Mouse (Mus musculus) lung, embryonic 14.5 days (tissue): ENCODE data around the gene Mrps11. TPM values are rescaled to one million over a fixed set of nuclear protein-coding genes. Genes with fewer than 3 reads are reported as not detected.

Experiments
- ATAC-seq: fragments of 200-750 bp; cut with Nextera tagmentation; 2 replicates; pipeline ENCODE4 v1.8.0; 2017; ENCODE audit warnings: mild to moderate bottlenecking, moderate TSS enrichment, moderate library complexity; ENCODE audit not compliant: insufficient read depth
- DNase-seq: peaks from one replicate; pipeline ENCODE4 v3.0.0-alpha.2; 2015
- H3K27ac ChIP-seq: fragments of 300-500 bp; sonication (generic); 2 replicates; pipeline ENCODE4 v1.5.1; 2014; ENCODE audit warnings: low read depth, mild to moderate bottlenecking, moderate library complexity
- H3K27me3 ChIP-seq: fragments of 300-500 bp; sonication (generic); 2 replicates; pipeline ENCODE4 v1.6.1; 2014; ENCODE audit warnings: low read length, control low read depth; ENCODE audit not compliant: insufficient read depth
- H3K36me3 ChIP-seq: fragments of 300-500 bp; sonication (generic); 2 replicates; pipeline ENCODE4 v1.6.1; 2014; ENCODE audit warnings: control low read depth; ENCODE audit not compliant: insufficient read depth
- H3K4me1 ChIP-seq: fragments of 300-500 bp; sonication (generic); 2 replicates; pipeline ENCODE4 v1.6.1; 2014; ENCODE audit warnings: antibody characterized with exemption, control low read depth; ENCODE audit not compliant: insufficient read depth
- H3K4me2 ChIP-seq: fragments of 300-500 bp; sonication (generic); 2 replicates; pipeline ENCODE4 v1.6.1; 2014; ENCODE audit warnings: mild to moderate bottlenecking
- H3K4me3 ChIP-seq: fragments of 300-500 bp; sonication (generic); 2 replicates; pipeline ENCODE4 v1.5.1; 2014; ENCODE audit warnings: low read depth, low read length
- H3K9ac ChIP-seq: fragments of 300-500 bp; sonication (generic); 2 replicates; pipeline ENCODE4 v1.6.1; 2014
- H3K9me3 ChIP-seq: fragments of 300-500 bp; sonication (generic); 2 replicates; pipeline ENCODE4 v1.6.1; 2016; ENCODE audit warnings: low read depth, low read length, control low read depth
- CTCF ChIP-seq: IDR thresholded peaks from 2 replicates; pipeline ENCODE4 v1.5.1; 2016; ENCODE audit warnings: antibody characterized with exemption, low read depth
- WGBS: fragments of 180-500 bp; shearing (Covaris S2); extraction: QIAGEN DNeasy Blood & Tissue Kit; methylation state at CpG from one replicate; pipeline ENCODE4 v1.1.7; 2014; 5-methylcytosine and 5-hydroxymethylcytosine counted together
- polyA plus RNA-seq: library from polyadenylated mRNA; unstranded; fragments of >200 nt; fragmentation: Nextera tagmentation; extraction: Ambion mirVana; gene quantifications from 2 replicates; pipeline ENCODE4 v1.2.1, GENCODE M21; 2014

The Mrps11 gene
- 74.5 and 77.6 TPM in 2 replicates for polyA plus RNA-seq

GRCm38 (mm10) chr7:78782639-78783581 is at the start of gene Mrps11, which contains the start of gene Mrpl46:
TSS of gene Mrps11 (plus strand) at chr7:78783119.
TSS of gene Mrpl46 (minus strand) at chr7:78783531.
- H3K27ac ChIP-seq, result 0 out of 2 replicates have a peak within 1 kb of the TSS, but pooled peaks have one; percentile 37
- ATAC-seq (peak; percentile 99), DNase-seq (peak; percentile 94)
- peaks cover 4% of the 10 kb centered on the region for H3K4me1 ChIP-seq
- H3K27me3 ChIP-seq, result no peaks in the 10 kb centered on the region
- peaks cover 33% of the 10 kb centered on the region for H3K36me3 ChIP-seq
- H3K4me2 ChIP-seq, result peak within 1 kb of the TSS; percentile 79
- TF ChIP-seq CTCF, result no peak
- under 1% methylated on average over 44 of the region's 44 CpGs for WGBS
- peak within 1 kb of the TSS; percentile 93 for H3K4me3 ChIP-seq
- no peaks in the 10 kb centered on the region for H3K9me3 ChIP-seq
- peak within 1 kb of the TSS; percentile 68 for H3K9ac ChIP-seq

GRCm38 (mm10) chr7:78737196-78737595 is 45.7 kb upstream of the Mrps11 start:
- DNase-seq (no peak), ATAC-seq (no peak)
- no peak overlapping the region for H3K4me2 ChIP-seq
- H3K4me3 ChIP-seq, result no peak overlapping the region
- H3K9ac ChIP-seq, result no peak overlapping the region
- no peaks in the 10 kb centered on the region for H3K4me1 ChIP-seq
- no peaks in the 10 kb centered on the region for H3K27me3 ChIP-seq
- 90% methylated on average over 6 of the region's 6 CpGs for WGBS
- no peak for TF ChIP-seq CTCF
- H3K36me3 ChIP-seq, result no peaks in the 10 kb centered on the region
- no peaks in the 10 kb centered on the region for H3K9me3 ChIP-seq
- no peak overlapping the region for H3K27ac ChIP-seq

- no peak within 1 kb of the TSS for H3K9ac ChIP-seq
- 70% methylated on average over 5 of the region's 5 CpGs for WGBS
- no peak within 1 kb of the TSS for H3K4me2 ChIP-seq
- no peaks in the 10 kb centered on the region for H3K27me3 ChIP-seq
- no peak within 1 kb of the TSS for H3K4me3 ChIP-seq
- no peaks in the 10 kb centered on the region for H3K9me3 ChIP-seq
- no peak for TF ChIP-seq CTCF
- no peak within 1 kb of the TSS for H3K27ac ChIP-seq
- no peak for DNase-seq
- no peak for ATAC-seq
- no peaks in the 10 kb centered on the region for H3K36me3 ChIP-seq
- H3K4me1 ChIP-seq, result no peaks in the 10 kb centered on the region
Observed at GRCm38 (mm10) chr7:78737614-78738210, 45.2 kb upstream of the Mrps11 start, which contains the start of gene Ntrk3. TSS of gene Ntrk3 (minus strand) at chr7:78738012.

DNA sequence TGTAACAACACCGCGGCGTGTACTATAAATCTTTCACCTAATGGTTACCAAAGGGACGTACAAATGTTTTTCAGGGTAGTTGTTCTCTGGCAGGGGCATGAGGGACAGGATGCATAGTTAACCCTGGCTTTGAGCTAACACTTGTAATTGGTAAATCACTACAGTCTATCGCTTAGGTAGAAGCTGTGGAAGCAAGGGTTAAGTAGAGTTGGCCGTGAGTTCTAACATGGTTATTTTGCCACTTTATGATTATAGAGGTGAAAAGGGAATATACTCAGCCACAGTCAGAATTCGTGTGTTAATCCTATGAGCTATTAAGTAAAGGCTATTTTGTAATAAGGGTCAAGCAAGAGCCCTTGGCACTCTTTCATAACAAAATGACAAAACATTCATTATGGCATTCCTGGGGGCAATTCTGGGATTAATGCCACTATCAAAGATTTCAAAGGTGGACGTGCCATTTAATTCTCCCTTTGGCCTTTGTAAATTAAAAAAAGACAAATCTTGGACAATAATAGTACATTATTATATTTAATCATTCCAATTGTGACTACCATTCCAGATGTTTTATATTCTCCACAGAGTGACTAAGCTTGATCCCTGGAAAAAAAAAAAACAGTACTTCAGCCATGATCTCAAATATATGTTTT is 43.4 kb upstream of the Mrps11 start:
- no peak for TF ChIP-seq CTCF
- no peaks in the 10 kb centered on the region for H3K4me1 ChIP-seq
- WGBS, result 68% methylated on average over 8 of the region's 8 CpGs
- no peak for DNase-seq
- H3K36me3 ChIP-seq, result no peaks in the 10 kb centered on the region
- no peak overlapping the region for H3K4me2 ChIP-seq
- no peak overlapping the region for H3K4me3 ChIP-seq
- no peaks in the 10 kb centered on the region for H3K9me3 ChIP-seq
- ATAC-seq, result no peak
- H3K9ac ChIP-seq, result no peak overlapping the region
- H3K27ac ChIP-seq, result no peak overlapping the region
- no peaks in the 10 kb centered on the region for H3K27me3 ChIP-seq

DNA sequence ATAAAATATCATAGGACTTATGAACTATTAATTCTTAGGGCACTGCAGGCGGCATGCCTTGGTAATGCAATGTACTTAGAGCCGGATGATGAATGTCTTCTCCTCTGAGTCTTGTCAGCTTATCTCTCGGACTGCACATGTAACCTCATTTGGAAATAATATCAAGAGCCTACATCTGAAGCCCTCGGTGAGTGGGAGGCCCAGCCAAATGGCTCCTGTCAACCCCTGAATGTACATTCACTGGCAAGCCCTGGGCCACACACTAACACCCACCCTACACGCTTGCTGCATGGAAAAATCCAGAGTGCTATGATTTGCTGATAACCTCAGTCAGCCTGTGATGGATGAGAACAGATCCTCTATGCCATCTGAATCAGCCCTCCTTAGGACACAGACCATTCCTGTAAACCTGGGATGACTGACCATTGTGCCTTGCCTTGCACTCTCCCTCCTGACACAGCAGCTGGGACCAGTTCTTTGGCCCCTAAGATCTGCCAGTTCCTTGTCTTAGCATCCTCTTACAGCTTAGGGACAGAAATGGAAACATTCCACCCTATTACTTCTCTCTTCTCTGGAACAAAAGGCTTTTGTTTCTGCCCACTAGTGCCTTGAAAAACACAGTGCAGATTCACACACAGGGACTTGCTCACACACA is 39.1 kb upstream of the Mrps11 start:
- peak; percentile 89 for ATAC-seq
- Histone ChIP-seq H3K36me3 (no peaks in the 10 kb centered on the region), H3K27ac (no peak overlapping the region), H3K4me3 (no peak overlapping the region), H3K4me2 (no peak overlapping the region), H3K4me1 (no peaks in the 10 kb centered on the region), H3K27me3 (no peaks in the 10 kb centered on the region), H3K9me3 (no peaks in the 10 kb centered on the region), H3K9ac (no peak overlapping the region)
- no peak for TF ChIP-seq CTCF
- peak; percentile 66 for DNase-seq
- WGBS, result 25% methylated on average over 5 of the region's 5 CpGs

DNA sequence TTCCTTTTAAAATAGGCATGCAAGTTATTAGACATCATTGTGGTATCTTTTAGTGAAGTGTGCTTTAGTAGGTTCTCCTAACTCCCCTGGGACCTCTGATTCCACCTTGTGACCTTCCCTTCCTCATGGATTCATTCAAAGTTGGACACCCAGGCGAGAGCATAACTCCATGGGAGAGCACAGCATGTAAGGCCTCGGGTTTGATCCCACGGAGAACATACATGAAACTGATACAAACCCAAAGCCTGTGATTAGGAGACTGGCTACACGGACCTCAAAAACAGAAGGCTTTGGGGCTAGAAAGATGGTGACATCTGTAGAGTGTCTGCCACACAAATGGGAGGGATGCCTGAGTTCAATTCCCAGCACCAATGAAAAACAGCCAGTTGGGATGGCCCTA is 30.0 kb upstream of the Mrps11 start:
- no peak overlapping the region for H3K4me2 ChIP-seq
- H3K36me3 ChIP-seq, result no peaks in the 10 kb centered on the region
- no peak overlapping the region for H3K4me3 ChIP-seq
- TF ChIP-seq CTCF, result no peak
- no peaks in the 10 kb centered on the region for H3K27me3 ChIP-seq
- ATAC-seq (no peak), DNase-seq (no peak)
- H3K9me3 ChIP-seq, result no peaks in the 10 kb centered on the region
- H3K27ac ChIP-seq, result no peak overlapping the region
- H3K4me1 ChIP-seq, result no peaks in the 10 kb centered on the region
- 81% methylated on average over 4 of the region's 4 CpGs for WGBS
- H3K9ac ChIP-seq, result no peak overlapping the region
